Mouse (Mus musculus): ENCODE data around the gene Zfp507.

The Zfp507 gene

GRCm38 (mm10) chr7:35733313-35734050 is 69.3 kb downstream of the Zfp507 start:
- no peak for DNase-seq (ENCODE audit: low read depth, low spot score)

GRCm38 (mm10) chr7:35732585-35733059 is 70.2 kb downstream of the Zfp507 start:
- DNase-seq (ENCODE audit: low read depth, low spot score): no peak

GRCm38 (mm10) chr7:35729621-35730031 is 73.2 kb downstream of the Zfp507 start:
- DNase-seq (ENCODE audit: low read depth, low spot score): no peak

GRCm38 (mm10) chr7:35728376-35728775 is 74.4 kb downstream of the Zfp507 start:
- no peak for DNase-seq (ENCODE audit: low read depth, low spot score)

- no peak for DNase-seq (ENCODE audit: low read depth, low spot score)
Observed at GRCm38 (mm10) chr7:35723035-35723434, 79.8 kb downstream of the Zfp507 start.

All from embryo, embryonic 11.5 days (tissue).